Mouse (Mus musculus): ENCODE results near the gene Astn1. TPM values are rescaled to one million over a fixed set of nuclear protein-coding genes. Genes with fewer than 3 reads are reported as not detected.

The Astn1 gene
- total and polyA plus RNA-seq, 3 experiments = not detected

GRCm38 (mm10) chr1:158599435-158599834 lies 237.4 kb downstream of the Astn1 start:
- Histone ChIP-seq H3K36me3 (ENCODE audit: control insufficient read depth in 1 of 2, insufficient read depth in 2 of 2, low read length in 2 of 2) (no peaks in the 10 kb centered on the region), H3K79me2 (ENCODE audit: control insufficient read depth, insufficient read depth, low read length, poor library complexity) (no peaks in the 10 kb centered on the region), H3K4me3 (ENCODE audit: control insufficient read depth in 1 of 2, insufficient read depth in 1 of 2, low read depth in 2 of 2, low read length in 2 of 2) (no peak overlapping the region), H3K27ac (ENCODE audit: control insufficient read depth, low read depth, low read length) (no peak overlapping the region), H3K27me3 (ENCODE audit: control insufficient read depth in 1 of 2, insufficient read depth in 2 of 2, low read length in 2 of 2) (no peaks in the 10 kb centered on the region), H3K9ac (ENCODE audit: control insufficient read depth, low read depth, low read length, poor library complexity, severe bottlenecking) (no peak overlapping the region), H3K9me3 (replicated peaks; ENCODE audit: insufficient read depth, low read length) (no peaks in the 10 kb centered on the region), H3K4me1 (ENCODE audit: control insufficient read depth in 1 of 2, insufficient read depth in 2 of 2, low read length in 2 of 2) (no peaks in the 10 kb centered on the region)
- no peak for DNase-seq (ENCODE audit: low read depth, low spot score)
- no peak for TF ChIP-seq USF1 (IDR thresholded peaks at IDR 0.05; ENCODE audit: low read depth, low read length)
- no peak for TF ChIP-seq CHD1 (IDR thresholded peaks at IDR 0.05; ENCODE audit: low read depth, low read length)
- no peak for TF ChIP-seq ELF1 (IDR thresholded peaks at IDR 0.05; ENCODE audit: low read depth, low read length)
- no peak for TF ChIP-seq ZMIZ1 (IDR thresholded peaks at IDR 0.05; ENCODE audit: low read depth, low read length)
- TF ChIP-seq TAL1 (IDR thresholded peaks at IDR 0.05; ENCODE audit: low read length) = no peak
- no peak for TF ChIP-seq ETS1 (IDR thresholded peaks at IDR 0.05; ENCODE audit: low read depth, low read length)
- no peak for TF ChIP-seq MAX (IDR thresholded peaks at IDR 0.05; ENCODE audit: low read length)
- no peak for TF ChIP-seq CTCF (IDR thresholded peaks at IDR 0.05 in 2 of 3, conservative IDR thresholded peaks at IDR 0.05 in 1 of 3; ENCODE audit: control insufficient read depth in 1 of 3, insufficient read depth in 1 of 3, low read depth in 2 of 3, low read length in 3 of 3, poor library complexity in 1 of 3, severe bottlenecking in 1 of 3)
- no peak for TF ChIP-seq RAD21 (IDR thresholded peaks at IDR 0.05; ENCODE audit: low read depth, low read length)
- no peak for TF ChIP-seq GATA1 (IDR thresholded peaks at IDR 0.05; ENCODE audit: low read depth, low read length)
- no peak for TF ChIP-seq TCF12 (IDR thresholded peaks at IDR 0.05; ENCODE audit: low read depth, low read length)
- TF ChIP-seq EP300 (IDR thresholded peaks at IDR 0.05; ENCODE audit: low read depth in 1 of 2, low read length in 2 of 2) = no peak
- no peak for TF ChIP-seq TBP (IDR thresholded peaks at IDR 0.05; ENCODE audit: low read depth, low read length)
- no peak for TF ChIP-seq MAZ (IDR thresholded peaks at IDR 0.05; ENCODE audit: low read depth, low read length)
- TF ChIP-seq CHD2 (IDR thresholded peaks at IDR 0.05; ENCODE audit: low read length) = no peak
- no peak for TF ChIP-seq POLR2AphosphoS5 (IDR thresholded peaks at IDR 0.05; ENCODE audit: borderline replicate concordance, low read depth, low read length)
- no peak for TF ChIP-seq MEF2A (IDR thresholded peaks at IDR 0.05; ENCODE audit: extremely low read depth, insufficient replicate concordance, low read depth, low read length, poor library complexity, severe bottlenecking)
- no peak for TF ChIP-seq BHLHE40 (IDR thresholded peaks at IDR 0.05; ENCODE audit: borderline replicate concordance, low read depth, low read length)
- TF ChIP-seq ZNF384 (IDR thresholded peaks at IDR 0.05; ENCODE audit: low read depth, low read length) = no peak
- TF ChIP-seq ZC3H11A (IDR thresholded peaks at IDR 0.05; ENCODE audit: low read depth, low read length) = no peak

- no peaks in the 10 kb centered on the region for H3K9me3 ChIP-seq (replicated peaks; ENCODE audit: insufficient read depth, low read length)
- no peak for TF ChIP-seq MAFK (IDR thresholded peaks at IDR 0.05; ENCODE audit: borderline replicate concordance, low read depth, low read length)
- TF ChIP-seq POLR2AphosphoS2 (IDR thresholded peaks at IDR 0.05; ENCODE audit: low read length) = no peak
- DNase-seq (ENCODE audit: low read depth, low spot score) = no peak
- H3K4me3 ChIP-seq (ENCODE audit: control insufficient read depth in 1 of 2, insufficient read depth in 1 of 2, low read depth in 2 of 2, low read length in 2 of 2) = no peak overlapping the region
- H3K79me2 ChIP-seq (ENCODE audit: control insufficient read depth, insufficient read depth, low read length, poor library complexity) = no peaks in the 10 kb centered on the region
- H3K36me3 ChIP-seq (ENCODE audit: control insufficient read depth in 1 of 2, insufficient read depth in 2 of 2, low read length in 2 of 2) = no peaks in the 10 kb centered on the region
- H3K9ac ChIP-seq (ENCODE audit: control insufficient read depth, low read depth, low read length, poor library complexity, severe bottlenecking) = no peak overlapping the region
- no peaks in the 10 kb centered on the region for H3K4me1 ChIP-seq (ENCODE audit: control insufficient read depth in 1 of 2, insufficient read depth in 2 of 2, low read length in 2 of 2)
- H3K27ac ChIP-seq (ENCODE audit: control insufficient read depth, low read depth, low read length) = no peak overlapping the region
- H3K27me3 ChIP-seq (ENCODE audit: control insufficient read depth in 1 of 2, insufficient read depth in 2 of 2, low read length in 2 of 2) = no peaks in the 10 kb centered on the region
Measured at GRCm38 (mm10) chr1:158603056-158603455, 241.0 kb downstream of the Astn1 start.

Data from MEL (cell line).